Mouse (Mus musculus): ENCODE measurements around the gene Olfr126. TPM values are rescaled to one million over a fixed set of nuclear protein-coding genes. Genes with fewer than 3 reads are reported as not detected.

Gene Olfr126
- not detected for polyA plus RNA-seq (2017; shearing (Covaris generic))

DNA sequence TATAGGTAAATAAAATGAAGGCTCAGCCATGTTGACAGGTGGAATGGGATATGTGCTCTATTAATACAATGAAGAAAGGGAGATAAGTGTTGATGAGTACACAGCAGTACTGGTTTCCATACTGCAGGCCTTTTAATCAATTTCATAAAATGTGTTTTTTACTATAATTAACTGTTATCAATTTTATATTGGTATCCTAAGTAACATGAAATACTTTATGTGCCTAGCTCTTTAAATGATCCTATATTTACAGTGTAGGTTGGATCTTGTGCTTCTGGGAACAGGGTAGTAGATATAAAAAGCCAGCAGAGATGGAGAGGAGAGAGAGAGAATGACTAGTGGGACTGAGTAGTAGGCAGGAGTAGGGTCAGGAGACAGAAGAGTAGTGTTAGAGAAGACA lies at the start of gene Olfr126:
Gene Olfr126, plus strand, starts transcription at position 301 of the 400 bp plus-strand sequence.

DNA sequence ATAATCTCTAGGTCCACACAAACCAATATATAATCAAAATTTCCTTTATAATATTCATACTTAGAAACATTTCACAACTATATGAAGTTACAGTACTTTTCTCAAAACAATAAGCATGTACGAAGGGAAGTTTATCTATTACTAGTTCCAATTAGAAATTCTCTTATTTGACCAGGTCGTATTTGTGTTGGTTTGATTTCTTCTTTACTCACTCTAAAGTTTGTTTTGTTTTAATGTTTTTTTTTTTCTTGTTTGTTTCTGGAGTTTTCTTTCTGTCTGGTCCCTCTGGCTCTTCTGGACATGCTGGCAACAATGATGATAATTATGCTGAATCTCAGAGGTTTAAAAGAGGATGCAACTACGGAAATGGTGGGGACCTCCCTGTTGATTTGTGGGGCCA lies 47.7 kb upstream of the Olfr126 start, which contains the start of gene Olfr124:
Gene Olfr124, plus strand, starts transcription at position 301 of the 400 bp plus-strand sequence.

DNA sequence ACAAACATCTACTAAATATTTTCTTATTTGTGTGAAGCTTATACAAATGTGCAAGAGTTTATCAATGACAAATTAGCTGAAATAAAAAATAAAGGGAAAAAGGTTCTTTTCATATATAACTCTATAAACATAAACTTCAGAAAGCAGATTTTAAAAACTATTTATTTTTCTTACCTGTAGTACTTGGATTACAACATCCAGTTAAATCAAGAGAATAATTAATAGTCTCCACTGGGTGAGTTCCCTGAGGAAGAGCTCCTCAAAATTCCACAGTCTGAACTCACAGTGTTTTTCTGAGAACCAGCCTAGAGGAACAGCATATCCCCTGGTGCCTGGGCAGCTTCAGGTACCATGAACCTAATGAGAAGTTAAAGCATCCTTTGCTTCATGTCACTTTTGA lies 14.6 kb upstream of the Olfr126 start, which contains the start of gene Olfr125:
Gene Olfr125, plus strand, starts transcription at position 301 of the 400 bp plus-strand sequence.

DNA sequence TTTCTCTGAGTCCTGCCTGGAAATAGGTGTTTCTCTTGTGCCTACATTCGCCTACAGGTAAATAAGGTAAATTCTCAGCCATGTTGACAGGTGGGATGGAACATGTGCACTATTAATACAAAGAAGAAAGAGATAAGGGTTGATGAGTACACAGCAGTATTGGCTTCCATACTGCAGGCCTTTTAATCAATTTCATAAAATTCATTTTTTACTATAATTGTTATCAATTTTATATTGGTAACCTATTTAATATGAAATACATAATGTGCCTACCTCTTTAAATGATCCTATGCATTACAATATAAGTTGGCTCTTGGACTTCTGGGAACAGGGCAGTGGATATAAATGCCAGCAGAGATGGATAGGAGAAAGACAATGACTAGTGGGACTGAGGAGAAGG lies 52.9 kb downstream of the Olfr126 start, which contains the start of gene Olfr127:
Gene Olfr127, plus strand, starts transcription at position 301 of the 400 bp plus-strand sequence.

Other genes with a start within 250 kb of the Olfr126 start
- gene Olfr115, start 220.4 kb upstream of the Olfr126 start, polyA plus RNA-seq (2017; shearing (Covaris generic)): not detected
- not detected for gene Olfr116, start 220.3 kb upstream of the Olfr126 start, polyA plus RNA-seq (2017; shearing (Covaris generic))
- gene Olfr117, start 183.7 kb upstream of the Olfr126 start, polyA plus RNA-seq (2017; shearing (Covaris generic)): not detected
- gene Olfr118, start 180.5 kb upstream of the Olfr126 start, polyA plus RNA-seq (2017; shearing (Covaris generic)): not detected
- gene Olfr119, start 150.9 kb upstream of the Olfr126 start, polyA plus RNA-seq (2017; shearing (Covaris generic)): not detected
- gene Olfr120, start 125.7 kb upstream of the Olfr126 start, polyA plus RNA-seq (2017; shearing (Covaris generic)): not detected
- not detected for gene Olfr121, start 98.6 kb upstream of the Olfr126 start, polyA plus RNA-seq (2017; shearing (Covaris generic))
- not detected for gene Olfr122, start 78.9 kb upstream of the Olfr126 start, polyA plus RNA-seq (2017; shearing (Covaris generic))
- gene Olfr123, start 54.0 kb upstream of the Olfr126 start, polyA plus RNA-seq (2017; shearing (Covaris generic)): not detected
- not detected for gene Olfr124, start 47.6 kb upstream of the Olfr126 start, polyA plus RNA-seq (2017; shearing (Covaris generic))
- gene Olfr125, start 14.5 kb upstream of the Olfr126 start, polyA plus RNA-seq (2017; shearing (Covaris generic)): not detected
- gene Olfr127, start 53.0 kb downstream of the Olfr126 start, polyA plus RNA-seq (2017; shearing (Covaris generic)): not detected
- not detected for gene Olfr128, start 73.1 kb downstream of the Olfr126 start, polyA plus RNA-seq (2017; shearing (Covaris generic))
- gene Olfr761, start 105.6 kb downstream of the Olfr126 start, polyA plus RNA-seq (2017; shearing (Covaris generic)): not detected
- gene Olfr129, start 212.6 kb downstream of the Olfr126 start, polyA plus RNA-seq (2017; shearing (Covaris generic)): not detected
- gene Olfr130, start 216.4 kb downstream of the Olfr126 start, polyA plus RNA-seq (2017; shearing (Covaris generic)): not detected
- not detected for gene Olfr131, start 241.2 kb downstream of the Olfr126 start, polyA plus RNA-seq (2017; shearing (Covaris generic))